Mouse (Mus musculus) c-Kit-positive CD71-positive TER-119-positive erythroid progenitor cells, embryonic 14.5 days (primary cell): ENCODE data around the gene Ifrd1.
"Not testable (repeated sequence)": the region's sequence is repeated elsewhere in the genome, so short reads cannot be mapped to it uniquely, and the experiment has no call there.

Experiments
- DNase-seq: peaks from one replicate; pipeline ENCODE4 v3.0.0-alpha.2; 2013; ENCODE audit warnings: low spot score

Ifrd1 gene

DNA sequence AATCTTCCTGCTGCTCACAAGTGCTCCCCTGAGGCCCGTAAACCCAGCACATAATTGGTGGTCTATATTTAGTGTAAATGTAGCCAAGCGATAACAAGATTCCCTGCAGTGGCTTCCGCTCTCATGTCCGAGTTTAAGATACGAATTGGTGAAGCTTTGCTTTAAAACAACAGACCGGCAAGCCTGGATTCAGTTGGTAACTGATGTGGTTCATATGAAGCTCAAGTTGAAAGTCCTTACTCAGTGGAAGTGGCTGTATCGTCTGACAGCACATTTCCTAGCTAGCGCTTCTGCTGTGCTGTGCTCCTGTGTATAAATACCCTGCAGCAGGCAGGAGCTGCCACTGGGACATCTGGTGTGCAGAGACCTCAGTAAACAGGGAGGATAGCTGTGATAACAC lies 49.0 kb downstream of the Ifrd1 start, which contains the start of gene Lsmem1:
TSS of gene Lsmem1 (minus strand) at position 189 of the 400 bp plus-strand sequence.
- DNase-seq, result no peak

GRCm38 (mm10) chr12:40198427-40198826 lies 49.9 kb downstream of the Ifrd1 start:
- DNase-seq, result no peak

GRCm38 (mm10) chr12:40198019-40198418 lies 50.3 kb downstream of the Ifrd1 start:
- no peak for DNase-seq

- DNase-seq, result no peak
These were observed 50.8 kb downstream of the Ifrd1 start for GRCm38 (mm10) chr12:40197511-40197910.

DNA sequence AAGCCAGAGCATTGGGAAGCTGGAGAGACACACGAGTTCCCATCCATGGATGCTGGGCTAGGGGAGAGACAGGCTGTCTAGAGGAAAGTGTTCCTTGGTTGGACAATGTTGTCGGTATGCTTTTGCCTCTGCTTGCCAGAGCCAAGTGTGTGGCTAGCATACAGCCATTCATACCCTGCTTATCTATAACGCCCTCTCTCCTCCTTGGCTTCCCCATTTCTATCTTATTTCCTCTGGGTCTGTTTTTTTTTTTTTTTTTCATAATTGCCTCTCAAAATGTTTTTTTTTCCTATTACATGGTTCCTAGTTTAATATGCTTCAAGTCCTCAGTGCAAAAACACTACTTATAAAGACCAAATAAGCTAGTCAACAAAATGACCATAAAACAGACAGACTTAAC lies 62.8 kb downstream of the Ifrd1 start:
- no peak for DNase-seq

GRCm38 (mm10) chr12:40177089-40177488 lies 71.2 kb downstream of the Ifrd1 start:
- DNase-seq, result peak; percentile 25

DNA sequence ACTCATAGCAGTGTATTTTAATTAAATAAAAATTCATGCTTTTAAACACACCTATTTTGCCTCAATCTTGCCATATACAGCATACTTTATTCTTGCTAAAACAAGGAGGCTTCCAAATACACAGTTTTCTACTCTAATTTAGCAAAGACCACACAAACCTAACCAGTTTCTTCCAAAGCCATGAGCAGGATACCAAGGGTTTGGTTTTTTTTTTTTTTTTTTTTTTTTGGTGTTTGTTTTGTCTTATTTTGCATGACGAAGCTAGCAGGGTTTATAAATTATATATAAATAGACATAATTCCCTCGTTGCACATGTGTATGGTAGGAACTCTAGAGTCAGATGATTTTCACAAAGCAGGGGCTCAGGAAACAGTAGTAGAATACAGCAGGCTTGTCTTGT lies 72.1 kb downstream of the Ifrd1 start:
- DNase-seq, result no peak

DNA sequence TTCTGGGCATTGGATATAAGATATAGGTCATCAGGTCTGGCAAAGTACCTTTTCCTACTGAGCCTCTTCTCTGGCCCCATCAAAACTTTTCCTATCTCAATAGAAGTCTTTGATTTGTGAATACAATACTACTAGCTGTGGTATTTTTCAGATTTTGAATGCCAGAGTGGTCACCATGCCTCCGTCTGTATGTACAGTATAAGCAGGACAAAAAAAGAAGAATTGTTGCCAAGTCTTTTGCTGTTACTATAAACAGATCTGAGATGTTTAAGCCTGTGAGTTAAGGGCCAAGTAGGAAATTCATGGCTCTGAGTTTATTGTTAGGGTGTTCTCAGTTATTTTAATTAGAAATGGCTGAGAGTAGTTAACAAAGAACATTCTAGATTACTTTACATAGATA lies 73.1 kb downstream of the Ifrd1 start:
- not testable (repeated sequence) for DNase-seq

DNA sequence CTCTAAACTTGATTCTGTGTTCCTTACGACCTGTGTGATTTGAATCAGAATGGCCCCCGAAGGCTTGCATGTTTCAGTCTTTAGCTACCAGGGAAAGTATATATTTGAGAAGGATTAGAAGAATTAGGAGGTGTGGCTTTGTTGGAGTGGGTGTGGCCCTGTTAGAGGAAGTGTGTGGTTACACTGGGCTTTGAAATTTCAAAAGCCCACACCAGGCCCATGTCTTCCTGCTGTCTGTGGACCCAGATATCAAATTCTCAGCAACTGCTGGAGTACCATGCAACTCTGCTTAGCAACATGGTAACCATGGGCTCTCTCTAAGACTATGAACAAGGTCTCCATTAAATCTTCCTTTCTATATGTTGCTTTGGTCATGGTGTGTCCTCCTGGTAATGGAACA lies 76.7 kb downstream of the Ifrd1 start:
- no peak for DNase-seq

- DNase-seq, result no peak
These were observed 78.6 kb downstream of the Ifrd1 start for GRCm38 (mm10) chr12:40169675-40170074.

GRCm38 (mm10) chr12:40164621-40165020 lies 83.7 kb downstream of the Ifrd1 start:
- DNase-seq, result peak; percentile 7

DNA sequence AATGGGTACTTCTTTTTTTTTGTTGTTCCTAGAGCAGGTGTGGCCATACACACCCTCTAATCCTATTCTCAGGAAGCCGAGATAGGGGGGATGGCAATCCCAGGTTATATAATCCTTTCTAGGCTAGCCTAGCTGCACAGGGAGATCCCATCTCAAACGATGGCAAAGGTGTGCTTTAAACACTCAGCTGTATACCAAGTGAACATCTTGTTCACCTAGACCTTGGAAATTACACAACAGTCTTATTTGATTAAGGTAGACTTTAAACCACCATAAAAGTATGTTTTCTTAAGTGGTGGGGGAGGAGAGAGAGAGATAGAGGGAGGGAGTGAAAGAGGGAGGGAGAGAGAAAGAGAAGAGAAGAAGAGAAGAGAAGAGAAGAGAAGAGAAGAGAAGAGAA lies 87.5 kb downstream of the Ifrd1 start:
- no peak for DNase-seq

GRCm38 (mm10) chr12:40154188-40154587 lies 94.1 kb downstream of the Ifrd1 start:
- DNase-seq, result no peak

DNA sequence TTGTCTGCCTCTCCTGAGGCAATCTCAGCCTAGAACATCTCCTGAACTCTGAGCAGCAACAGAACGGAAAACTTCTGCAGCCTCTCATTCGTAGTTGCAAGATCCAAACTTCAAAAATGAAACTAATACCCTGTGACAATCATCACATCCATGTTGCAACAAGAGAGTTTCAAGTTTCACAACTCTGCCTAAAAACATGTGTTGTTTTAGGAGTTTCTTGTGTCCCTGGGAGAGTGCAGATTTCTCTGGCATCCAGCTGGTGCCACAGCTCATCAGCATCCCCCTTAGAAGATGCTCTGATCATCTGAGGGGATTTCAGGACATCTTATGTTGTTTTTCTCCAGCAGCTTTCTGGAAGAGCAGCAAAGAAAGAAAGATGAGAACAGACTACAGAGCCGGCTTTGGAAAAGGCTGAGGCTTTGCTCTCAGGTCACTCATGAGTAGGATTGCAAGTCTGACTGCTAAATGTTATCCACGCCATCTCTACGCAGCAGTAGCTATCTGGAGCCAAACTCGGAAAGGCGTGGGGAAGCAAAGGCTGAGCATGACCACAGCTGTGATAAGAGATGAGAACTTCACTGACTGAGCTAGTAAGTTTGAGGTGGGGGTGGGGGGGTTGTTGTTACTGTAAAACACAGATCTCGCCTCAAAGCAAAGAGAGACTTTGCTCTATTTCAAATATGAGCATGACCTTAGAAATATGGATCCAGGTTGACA lies 95.8 kb downstream of the Ifrd1 start:
- no peak for DNase-seq
